Mouse (Mus musculus) liver, embryonic 14.5 days (tissue): ENCODE results near the gene Fam57b.

Experiments used
- CTCF ChIP-seq: IDR thresholded peaks from 2 replicates; pipeline ENCODE4 v1.5.1; 2016; ENCODE audit warnings: antibody characterized with exemption, low read depth, control low read depth
- EP300 ChIP-seq: IDR thresholded peaks from 2 replicates; pipeline ENCODE4 v1.6.1; 2016; ENCODE audit warnings: antibody characterized with exemption, low read depth

DNA sequence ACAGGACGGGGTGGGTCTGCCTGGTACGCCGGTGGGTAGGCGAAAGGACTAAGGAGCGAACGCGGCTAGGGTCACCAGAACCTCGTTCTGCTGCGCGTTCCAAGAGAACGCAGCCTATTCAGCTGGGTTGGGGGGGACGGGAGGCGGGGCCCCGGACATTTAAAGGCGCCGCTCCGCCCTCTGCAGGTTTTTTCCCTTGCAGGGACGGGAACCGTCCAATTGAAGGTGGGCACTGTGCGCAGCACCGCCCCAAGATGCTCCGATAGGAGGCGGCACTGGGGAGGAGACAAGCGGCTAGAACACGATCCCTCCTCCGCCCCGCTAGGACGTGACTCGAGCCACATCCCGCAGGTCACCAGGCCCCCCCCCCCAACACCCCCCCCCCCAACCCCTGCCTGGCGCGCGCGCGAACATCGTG, 1.6 kb downstream of the Fam57b start:
- TF ChIP-seq CTCF (no peak), EP300 (no peak)
